Mouse (Mus musculus): Measurements from ENCODE around the gene Ddx19a. TPM values are rescaled to one million over a fixed set of nuclear protein-coding genes. Genes with fewer than 3 reads are reported as not detected.
"Not testable (repeated sequence)": the region's sequence is repeated elsewhere in the genome, so short reads cannot be mapped to it uniquely, and the experiment has no call there.

The Ddx19a gene
- total RNA-seq, 2 experiments from 2014 or later, result 29.8 to 32.8 TPM

GRCm38 (mm10) chr8:110996641-110997430, 764 bp downstream of the Ddx19a start:
- peak overlapping the region; percentile 89 for H3K27ac ChIP-seq

GRCm38 (mm10) chr8:110990017-110990416, 7.6 kb downstream of the Ddx19a start:
- no peak overlapping the region for H3K4me3 ChIP-seq
- no peak for DNase-seq (ENCODE audit: low spot score in 2 of 2)
- no peak overlapping the region for H3K27ac ChIP-seq
- TF ChIP-seq CTCF (conservative IDR thresholded peaks at IDR 0.05), result no peak

More at GRCm38 (mm10) chr8:110996641-110997430, 764 bp downstream of the Ddx19a start:
- no peak for TF ChIP-seq CTCF (conservative IDR thresholded peaks at IDR 0.05)
- peak overlapping the region; percentile 87 for H3K4me3 ChIP-seq
- DNase-seq (ENCODE audit: low spot score in 2 of 2), result no peak

- DNase-seq (ENCODE audit: low spot score in 2 of 2), result no peak
- no peak for TF ChIP-seq CTCF (conservative IDR thresholded peaks at IDR 0.05)
- Histone ChIP-seq H3K4me3 (no peak overlapping the region), H3K27ac (no peak overlapping the region)
These were observed 9.5 kb downstream of the Ddx19a start for GRCm38 (mm10) chr8:110987805-110988744.

- H3K4me3 ChIP-seq, result no peak overlapping the region
- H3K27ac ChIP-seq, result no peak overlapping the region
- no peak for DNase-seq (ENCODE audit: low spot score in 2 of 2)
- TF ChIP-seq CTCF (conservative IDR thresholded peaks at IDR 0.05), result no peak
These were observed 16.3 kb downstream of the Ddx19a start for GRCm38 (mm10) chr8:110981304-110981703.

- not testable (repeated sequence) for H3K27ac ChIP-seq; DNase-seq (ENCODE audit: low spot score in 2 of 2); H3K4me3 ChIP-seq
These were observed 19.6 kb downstream of the Ddx19a start for GRCm38 (mm10) chr8:110977987-110978386.

GRCm38 (mm10) chr8:110976532-110976931, 21.1 kb downstream of the Ddx19a start:
- not testable (repeated sequence) for DNase-seq (ENCODE audit: low spot score in 2 of 2); H3K27ac ChIP-seq; H3K4me3 ChIP-seq

- no peak for TF ChIP-seq CTCF (conservative IDR thresholded peaks at IDR 0.05)
- DNase-seq (ENCODE audit: low spot score in 2 of 2), result peak; percentile 92 to 94
- Histone ChIP-seq H3K27ac (peak overlapping the region; percentile 84), H3K4me3 (peak overlapping the region; percentile 58)
These were observed 27.5 kb downstream of the Ddx19a start for GRCm38 (mm10) chr8:110969910-110970770.

GRCm38 (mm10) chr8:110967326-110967725, 30.3 kb downstream of the Ddx19a start:
- Histone ChIP-seq H3K4me3 (no peak overlapping the region), H3K27ac (peak overlapping the region; percentile 43; the same call in 1 of the 2 replicates)
- no peak for DNase-seq (ENCODE audit: low spot score in 2 of 2)
- no peak for TF ChIP-seq CTCF (conservative IDR thresholded peaks at IDR 0.05)

GRCm38 (mm10) chr8:110966586-110966985, 31.0 kb downstream of the Ddx19a start:
- Histone ChIP-seq H3K4me3 (no peak overlapping the region), H3K27ac (peak overlapping the region; percentile 78)
- TF ChIP-seq CTCF (conservative IDR thresholded peaks at IDR 0.05), result no peak
- DNase-seq (ENCODE audit: low spot score in 2 of 2), result no peak

GRCm38 (mm10) chr8:110965594-110965993, 32.0 kb downstream of the Ddx19a start:
- Histone ChIP-seq H3K27ac (peak overlapping the region; percentile 78), H3K4me3 (no peak overlapping the region; the same call in 1 of the 2 replicates)
- peak; percentile 55 for TF ChIP-seq CTCF (conservative IDR thresholded peaks at IDR 0.05)
- DNase-seq (ENCODE audit: low spot score in 2 of 2), result peak; percentile 50 to 52

GRCm38 (mm10) chr8:110964666-110965065, 32.9 kb downstream of the Ddx19a start:
- TF ChIP-seq CTCF (conservative IDR thresholded peaks at IDR 0.05), result no peak
- H3K27ac ChIP-seq, result peak overlapping the region; percentile 78
- H3K4me3 ChIP-seq, result no peak overlapping the region
- peak in 1 of 2 experiments; percentile 61 for DNase-seq (ENCODE audit: low spot score in 2 of 2)

- no peak for TF ChIP-seq CTCF (conservative IDR thresholded peaks at IDR 0.05)
- DNase-seq (ENCODE audit: low spot score in 2 of 2), result no peak
- no peak overlapping the region for H3K4me3 ChIP-seq
- H3K27ac ChIP-seq, result no peak overlapping the region
These were observed 34.5 kb downstream of the Ddx19a start for GRCm38 (mm10) chr8:110963051-110963450.

Data from layer of hippocampus, adult 2 months (tissue).